Comparison of ENCODE assay signal across 10 mouse cellular contexts in genomic region chr2:25639890-25640289, GRCm38 (mm10). TPM values are rescaled to one million over a fixed set of nuclear protein-coding genes. Genes with fewer than 3 reads are reported as not detected.
DNase-seq lines count a peak whose midpoint lies in the region; ATAC-seq and TF ChIP-seq lines count a peak whose summit lies in the region.
"Had no signal": no experiment of that assay in that cellular context is flagged by ENCODE, and none has a peak within 500 bp of the region (broad histone marks: within the 10 kb centered on the region; RNA-seq: fewer than 3 reads in every experiment).

No protein-coding gene starts in this region.

- WGBS in forebrain, embryonic 10.5 days, result 16% methylated on average over 6 of the region's 6 CpGs
- WGBS in forebrain, embryonic 12.5 days, result 16% methylated on average over 6 of the region's 6 CpGs

- TF ChIP-seq EP300 in CH12.LX (IDR thresholded peaks at IDR 0.05; ENCODE audit: low read length), result no peak

- H3K79me2 ChIP-seq in CH12.LX (replicated peaks; ENCODE audit: control insufficient read depth, extremely low read depth, insufficient read depth, poor library complexity, severe bottlenecking), result no peaks in the 10 kb centered on the region

- ATAC-seq in forebrain, embryonic 12.5 days (ENCODE audit: low FRiP score), result no peak

- no peaks in the 10 kb centered on the region for H3K4me1 ChIP-seq in forebrain, embryonic 10.5 days
- no peaks in the 10 kb centered on the region for H3K4me1 ChIP-seq in forebrain, embryonic 12.5 days
- H3K4me1 ChIP-seq in CH12.LX (ENCODE audit: control insufficient read depth in 1 of 2, insufficient read depth in 2 of 2), result no peaks in the 10 kb centered on the region

- no peaks in the 10 kb centered on the region for H3K27me3 ChIP-seq in forebrain, embryonic 10.5 days (ENCODE audit: poor library complexity, severe bottlenecking)
- no peaks in the 10 kb centered on the region for H3K27me3 ChIP-seq in forebrain, embryonic 12.5 days
- peaks cover 66% of the 10 kb centered on the region for H3K27me3 ChIP-seq in CH12.LX (replicated peaks)

- dilution Hi-C loops in CH12.LX (cut with MboI; ENCODE audit: extremely low pct_ligation_motif_present, extremely low pct_unique_long_range_greater_than_20kb, low sequenced_read_pairs), result no loop called here

- TF ChIP-seq RAD21 in CH12.LX (IDR thresholded peaks at IDR 0.05; ENCODE audit: low read depth, low read length), result peak; percentile 30

- TF ChIP-seq POLR2A in CH12.LX (IDR thresholded peaks at IDR 0.05; ENCODE audit: low read depth, low read length), result no peak

- TF ChIP-seq CTCF in left cerebral cortex, adult 2 months (IDR thresholded peaks at IDR 0.05), result peak; percentile 61
- peak; percentile 64 to 70 for TF ChIP-seq CTCF in CH12.LX (conservative IDR thresholded peaks at IDR 0.05 in 1 of 2, IDR thresholded peaks at IDR 0.05 in 1 of 2; ENCODE audit: low read depth in 2 of 2, low read length in 2 of 2)

- in situ Hi-C loops in CH12.LX (cut with MboI; ENCODE audit: low pct_ligation_motif_present, low pct_unique_long_range_greater_than_20kb, low sequenced_read_pairs), result no loop called here

- intact Hi-C loops in left cerebral cortex, adult 2 months (cut with DNase I), result no loop called here

- peak; percentile 47 for DNase-seq in forebrain, embryonic 10.5 days (ENCODE audit: extremely low spot score, low spot score)
- peak in 1 of 2 experiments; percentile 25 for DNase-seq in left cerebral cortex, adult 2 months (ENCODE audit: extremely low spot score in 1 of 2, low spot score in 2 of 2)
- no peak for DNase-seq in left cerebral cortex, adult 9 months (ENCODE audit: low spot score in 2 of 2)
- peak; percentile 43 for DNase-seq in CH12.LX (ENCODE audit: extremely low read depth)
- DNase-seq in c-Kit-positive CD71-negative TER-119-negative erythroid progenitor cells, embryonic 14.5 days (ENCODE audit: low read depth), result peak; percentile 43
- peak; percentile 52 for DNase-seq in lung, postnatal 14 days
- DNase-seq in urinary bladder, postnatal 36 days (ENCODE audit: low spot score in 2 of 2), result no peak

- no peak overlapping the region for H3K9ac ChIP-seq in forebrain, embryonic 12.5 days
- H3K9ac ChIP-seq in CH12.LX (ENCODE audit: insufficient read depth, low read depth), result no peak overlapping the region

- no peak overlapping the region for H3K4me2 ChIP-seq in forebrain, embryonic 12.5 days
- H3K4me2 ChIP-seq in CH12.LX (ENCODE audit: insufficient read depth, low read depth, poor library complexity, severe bottlenecking), result no peak overlapping the region

- no peaks in the 10 kb centered on the region for H3K36me3 ChIP-seq in forebrain, embryonic 10.5 days (replicated peaks)
- H3K36me3 ChIP-seq in forebrain, embryonic 12.5 days (replicated peaks), result no peaks in the 10 kb centered on the region
- H3K36me3 ChIP-seq in CH12.LX (replicated peaks in 1 of 2; ENCODE audit: control insufficient read depth in 1 of 2, insufficient read depth in 1 of 2, low read length in 1 of 2), result no peaks in the 10 kb centered on the region

- H3K27ac ChIP-seq in forebrain, embryonic 10.5 days, result no peak overlapping the region
- H3K27ac ChIP-seq in forebrain, embryonic 12.5 days, result no peak overlapping the region
- H3K27ac ChIP-seq in left cerebral cortex, adult 2 months, result no peak overlapping the region
- no peak overlapping the region for H3K27ac ChIP-seq in CH12.LX (ENCODE audit: insufficient read depth, low read depth)

- no peaks in the 10 kb centered on the region for H3K9me3 ChIP-seq in forebrain, embryonic 10.5 days
- no peaks in the 10 kb centered on the region for H3K9me3 ChIP-seq in forebrain, embryonic 12.5 days
- no peaks in the 10 kb centered on the region for H3K9me3 ChIP-seq in CH12.LX (replicated peaks; ENCODE audit: low read length)

- H3K4me3 ChIP-seq in forebrain, embryonic 10.5 days, result no peak overlapping the region
- no peak overlapping the region for H3K4me3 ChIP-seq in forebrain, embryonic 12.5 days (replicated peaks)
- no peak overlapping the region for H3K4me3 ChIP-seq in left cerebral cortex, adult 2 months
- H3K4me3 ChIP-seq in CH12.LX (replicated peaks in 1 of 3; ENCODE audit: low read depth in 2 of 3, low read length in 2 of 3, poor library complexity in 1 of 3), result no peak overlapping the region
- H3K4me3 ChIP-seq: myocyte had no signal

TF ChIP-seq in CH12.LX, 34 proteins besides CTCF, POLR2A, EP300 and RAD21:
- no peak for TF ChIP-seq MAFK (IDR thresholded peaks at IDR 0.05; ENCODE audit: insufficient replicate concordance, low read length)
- TF ChIP-seq MAZ (IDR thresholded peaks at IDR 0.05; ENCODE audit: low read depth, low read length), result no peak
- no peak for TF ChIP-seq POLR2AphosphoS2 (IDR thresholded peaks at IDR 0.05; ENCODE audit: low read depth, low read length)
- TF ChIP-seq SMC3 (IDR thresholded peaks at IDR 0.05; ENCODE audit: low read depth, low read length), result peak; percentile 39

RNA-seq across cellular contexts. Expression of gene Fcna, which starts 12.1 kb away (rescaled TPM):
- 0.30 and 0.37 TPM in 2 replicates for polyA plus RNA-seq in forebrain, embryonic 10.5 days (2016; fragmentation: Nextera tagmentation; extraction: Ambion mirVana)
- 0.83 and 0.88 TPM in 2 replicates for polyA plus RNA-seq in forebrain, embryonic 12.5 days (2016; fragmentation: Nextera tagmentation; extraction: Ambion mirVana)
- total RNA-seq in left cerebral cortex, adult 2 months (2021), result under 1 TPM; 0.25 to 0.70 TPM
- not detected in 2 replicates for total RNA-seq in CH12.LX (2012; rRNA removed)
- not detected in 2 replicates for total RNA-seq in CH12.LX (2014; rRNA removed)
- polyA plus RNA-seq in CH12.LX (2012; ENCODE audit: insufficient read length, low read depth), result not detected in 2 replicates
- total RNA-seq: hematopoietic stem cell, adult 5-6 weeks had no signal

RNA-seq across cellular contexts. Expression of gene Lcn8, which starts 13.0 kb away (rescaled TPM):
- polyA plus RNA-seq in forebrain, embryonic 10.5 days (2016; fragmentation: Nextera tagmentation; extraction: Ambion mirVana), result not detected in 2 replicates
- polyA plus RNA-seq in forebrain, embryonic 12.5 days (2016; fragmentation: Nextera tagmentation; extraction: Ambion mirVana), result not detected in 2 replicates
- total RNA-seq in left cerebral cortex, adult 2 months (2021), result not detected
- total RNA-seq in CH12.LX (2012; rRNA removed) (not detected in 2 replicates), CH12.LX (2014; rRNA removed) (not detected in 2 replicates)
- polyA plus RNA-seq in CH12.LX (2012; ENCODE audit: insufficient read length, low read depth), result not detected in 2 replicates
- total RNA-seq: hematopoietic stem cell, adult 5-6 weeks had no signal
- polyA plus RNA-seq: myocyte had no signal

RNA-seq across cellular contexts. Expression of gene Lcn5, which starts 17.9 kb away (rescaled TPM):
- not detected in 2 replicates for polyA plus RNA-seq in forebrain, embryonic 10.5 days (2016; fragmentation: Nextera tagmentation; extraction: Ambion mirVana)
- polyA plus RNA-seq in forebrain, embryonic 12.5 days (2016; fragmentation: Nextera tagmentation; extraction: Ambion mirVana), result not detected in 2 replicates
- total RNA-seq in left cerebral cortex, adult 2 months (2021), result not detected
- total RNA-seq in CH12.LX (2012; rRNA removed), result not detected in 2 replicates
- not detected in 2 replicates for total RNA-seq in CH12.LX (2014; rRNA removed)
- polyA plus RNA-seq in CH12.LX (2012; ENCODE audit: insufficient read length, low read depth), result not detected in 2 replicates
- total RNA-seq: hematopoietic stem cell, adult 5-6 weeks had no signal
- polyA plus RNA-seq: myocyte had no signal

RNA-seq across cellular contexts. Expression of gene Tmem141, which starts 18.1 kb away (rescaled TPM):
- polyA plus RNA-seq in forebrain, embryonic 10.5 days (2016; fragmentation: Nextera tagmentation; extraction: Ambion mirVana), result 16.4 and 17.9 TPM in 2 replicates
- polyA plus RNA-seq in forebrain, embryonic 12.5 days (2016; fragmentation: Nextera tagmentation; extraction: Ambion mirVana), result 13.2 and 13.4 TPM in 2 replicates
- 10 to 100 TPM; 21.6 to 22.3 TPM for total RNA-seq in left cerebral cortex, adult 2 months (2021)
- total RNA-seq in CH12.LX (2012; rRNA removed), result 8.9 and 11.1 TPM in 2 replicates
- total RNA-seq in CH12.LX (2014; rRNA removed), result 6.5 and 7.7 TPM in 2 replicates
- 5.2 and 6.2 TPM in 2 replicates for polyA plus RNA-seq in CH12.LX (2012; ENCODE audit: insufficient read length, low read depth)

RNA-seq across cellular contexts. Expression of gene Ccdc183, which starts 22.4 kb away (rescaled TPM):
- 0.09 TPM in 2 replicates for polyA plus RNA-seq in forebrain, embryonic 10.5 days (2016; fragmentation: Nextera tagmentation; extraction: Ambion mirVana)
- polyA plus RNA-seq in forebrain, embryonic 12.5 days (2016; fragmentation: Nextera tagmentation; extraction: Ambion mirVana), result 0.22 and 0.23 TPM in 2 replicates
- not detected for total RNA-seq in left cerebral cortex, adult 2 months (2021)
- total RNA-seq in CH12.LX (2012; rRNA removed) (not detected in 2 replicates), CH12.LX (2014; rRNA removed) (not detected in 2 replicates)
- 0.13 TPM in 1 of 2 replicates, not detected in the other for polyA plus RNA-seq in CH12.LX (2012; ENCODE audit: insufficient read length, low read depth)
- total RNA-seq: hematopoietic stem cell, adult 5-6 weeks had no signal

Comparison
In these comparisons a context has a peak if more than half of its experiments do, and no peak if none do; other contexts are left out.
1. DNase-seq: peak in forebrain, embryonic 10.5 days (single experiment), CH12.LX (single experiment), c-Kit-positive CD71-negative TER-119-negative erythroid progenitor cells, embryonic 14.5 days (single experiment) and lung, postnatal 14 days (single experiment); none in left cerebral cortex, adult 9 months (0 of 2) and urinary bladder, postnatal 36 days (0 of 2).